Mouse (Mus musculus) CD4-positive, CD25-positive, alpha-beta regulatory T cell, adult 2 months (primary cell): ENCODE measurements around the gene B4galt4.

ENCODE experiments used
- DNase-seq: peaks from one replicate; pipeline ENCODE4 v3.0.0-alpha.2; 2012; ENCODE audit warnings: low read depth, low spot score

The B4galt4 gene

GRCm38 (mm10) chr16:38742113-38742658 lies at the start of gene B4galt4:
Gene B4galt4 (plus strand): TSS chr16:38742264.
- DNase-seq: peak; percentile 68

GRCm38 (mm10) chr16:38694906-38695540 lies 47.0 kb upstream of the B4galt4 start:
- no peak for DNase-seq

GRCm38 (mm10) chr16:38695557-38695956 lies 46.5 kb upstream of the B4galt4 start:
- DNase-seq: no peak

GRCm38 (mm10) chr16:38697611-38698010 lies 44.5 kb upstream of the B4galt4 start:
- DNase-seq: no peak

- DNase-seq: no peak
Measured at GRCm38 (mm10) chr16:38700392-38701162, 41.5 kb upstream of the B4galt4 start.

GRCm38 (mm10) chr16:38701492-38702185 lies 40.4 kb upstream of the B4galt4 start:
- DNase-seq: no peak

GRCm38 (mm10) chr16:38702316-38702715 lies 39.7 kb upstream of the B4galt4 start:
- DNase-seq: no peak

GRCm38 (mm10) chr16:38703501-38703900 lies 38.6 kb upstream of the B4galt4 start:
- no peak for DNase-seq

- no peak for DNase-seq
Measured at GRCm38 (mm10) chr16:38705531-38706281, 36.4 kb upstream of the B4galt4 start.

GRCm38 (mm10) chr16:38706782-38707181 lies 35.3 kb upstream of the B4galt4 start:
- DNase-seq: no peak

- DNase-seq: no peak
Measured at GRCm38 (mm10) chr16:38708962-38709520, 33.0 kb upstream of the B4galt4 start.

- no peak for DNase-seq
Measured at GRCm38 (mm10) chr16:38711245-38711644, 30.8 kb upstream of the B4galt4 start.

- DNase-seq: peak; percentile 68
Measured at GRCm38 (mm10) chr16:38712105-38712504, 30.0 kb upstream of the B4galt4 start.

- peak; percentile 88 for DNase-seq
Measured at GRCm38 (mm10) chr16:38712581-38713403, 29.3 kb upstream of the B4galt4 start, which contains the start of gene Arhgap31. Gene Arhgap31 (minus strand): TSS chr16:38713274.

- peak; percentile 80 for DNase-seq
Measured at GRCm38 (mm10) chr16:38713404-38714258, 28.4 kb upstream of the B4galt4 start.

- DNase-seq: peak; percentile 78
Measured at GRCm38 (mm10) chr16:38714259-38714526, 27.9 kb upstream of the B4galt4 start.

- peak; percentile 43 for DNase-seq
Measured at GRCm38 (mm10) chr16:38721377-38721776, 20.7 kb upstream of the B4galt4 start.

- no peak for DNase-seq
Measured at GRCm38 (mm10) chr16:38724256-38724655, 17.8 kb upstream of the B4galt4 start.

GRCm38 (mm10) chr16:38724974-38725373 lies 17.1 kb upstream of the B4galt4 start:
- no peak for DNase-seq
